Mouse (Mus musculus): ENCODE measurements around the gene Eif4g3. TPM values are rescaled to one million over a fixed set of nuclear protein-coding genes. Genes with fewer than 3 reads are reported as not detected.
A peak's percentile ranks its signal among the peaks of the same experiment; 100 is the strongest.

Eif4g3 gene
- polyA plus RNA-seq, 1 experiment from 2014 or later, result 22.2 TPM

- H3K27me3 ChIP-seq (replicated peaks), result no peaks in the 10 kb centered on the region
- H3K9me3 ChIP-seq, result no peaks in the 10 kb centered on the region
- no peak overlapping the region for H3K9ac ChIP-seq
- no peak overlapping the region for H3K4me2 ChIP-seq
- H3K4me1 ChIP-seq, result 0 out of 2 replicates have a peak, but pooled peaks cover 2% of the 10 kb centered on the region
- WGBS, result 84% methylated on average over 9 of the region's 9 CpGs
- no peak overlapping the region for H3K27ac ChIP-seq (replicated peaks)
- H3K4me3 ChIP-seq, result no peak overlapping the region
- peaks cover 85% of the 10 kb centered on the region for H3K36me3 ChIP-seq
- no peak for ATAC-seq (ENCODE audit: extremely low read depth, insufficient number of reproducible peaks, low FRiP score, low TSS enrichment)
Measured at GRCm38 (mm10) chr4:138006951-138007613, 14.3 kb downstream of the Eif4g3 start.

GRCm38 (mm10) chr4:138008646-138009045 is 15.8 kb downstream of the Eif4g3 start:
- WGBS, result 95% methylated on average over 6 of the region's 6 CpGs
- Histone ChIP-seq H3K4me1 (no peaks in the 10 kb centered on the region), H3K27ac (replicated peaks) (no peak overlapping the region), H3K36me3 (peaks cover 87% of the 10 kb centered on the region), H3K4me2 (no peak overlapping the region), H3K4me3 (no peak overlapping the region), H3K27me3 (replicated peaks) (no peaks in the 10 kb centered on the region), H3K9ac (no peak overlapping the region), H3K9me3 (no peaks in the 10 kb centered on the region)
- no peak for ATAC-seq (ENCODE audit: extremely low read depth, insufficient number of reproducible peaks, low FRiP score, low TSS enrichment)

DNA sequence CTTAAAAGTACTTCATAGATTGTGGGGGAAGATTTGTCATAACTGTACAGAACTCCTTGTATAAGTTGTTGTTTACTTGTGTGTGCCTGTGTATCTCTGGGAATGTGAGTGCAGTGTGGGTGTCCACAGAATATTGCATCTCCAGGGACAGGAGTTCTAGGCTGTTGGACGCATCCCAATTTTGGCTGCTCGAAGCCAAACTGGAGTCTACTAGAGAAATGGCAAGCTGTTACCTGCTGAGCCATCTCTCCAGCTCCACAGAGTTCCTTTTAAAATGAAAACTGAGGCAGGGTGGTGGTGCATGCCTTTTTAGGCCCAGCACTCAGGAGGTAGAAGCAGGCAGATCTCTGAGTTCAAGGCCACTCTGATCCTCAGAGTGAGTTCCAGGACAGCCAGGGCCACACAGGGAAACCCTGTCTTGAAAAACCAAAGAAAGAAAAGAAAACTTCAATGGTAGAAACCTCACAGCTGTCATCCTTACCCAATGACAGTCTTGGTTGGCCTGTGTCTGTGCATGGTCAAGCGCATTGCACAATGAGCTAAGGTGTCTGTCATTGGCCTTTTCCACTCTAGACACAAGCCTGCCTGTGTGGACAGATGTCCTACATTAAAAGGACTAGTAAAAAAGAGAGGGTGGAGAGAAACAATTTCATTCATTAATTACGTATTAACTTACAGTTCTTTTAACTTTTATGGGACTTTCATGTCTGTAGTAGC is 17.1 kb downstream of the Eif4g3 start:
- H3K4me2 ChIP-seq, result no peak overlapping the region
- H3K4me1 ChIP-seq, result no peaks in the 10 kb centered on the region
- WGBS, result 92% methylated on average over 4 of the region's 4 CpGs
- H3K4me3 ChIP-seq, result no peak overlapping the region
- no peak for ATAC-seq (ENCODE audit: extremely low read depth, insufficient number of reproducible peaks, low FRiP score, low TSS enrichment)
- H3K9ac ChIP-seq, result no peak overlapping the region
- peaks cover 89% of the 10 kb centered on the region for H3K36me3 ChIP-seq
- H3K9me3 ChIP-seq, result no peaks in the 10 kb centered on the region
- H3K27ac ChIP-seq (replicated peaks), result no peak overlapping the region
- H3K27me3 ChIP-seq (replicated peaks), result no peaks in the 10 kb centered on the region

DNA sequence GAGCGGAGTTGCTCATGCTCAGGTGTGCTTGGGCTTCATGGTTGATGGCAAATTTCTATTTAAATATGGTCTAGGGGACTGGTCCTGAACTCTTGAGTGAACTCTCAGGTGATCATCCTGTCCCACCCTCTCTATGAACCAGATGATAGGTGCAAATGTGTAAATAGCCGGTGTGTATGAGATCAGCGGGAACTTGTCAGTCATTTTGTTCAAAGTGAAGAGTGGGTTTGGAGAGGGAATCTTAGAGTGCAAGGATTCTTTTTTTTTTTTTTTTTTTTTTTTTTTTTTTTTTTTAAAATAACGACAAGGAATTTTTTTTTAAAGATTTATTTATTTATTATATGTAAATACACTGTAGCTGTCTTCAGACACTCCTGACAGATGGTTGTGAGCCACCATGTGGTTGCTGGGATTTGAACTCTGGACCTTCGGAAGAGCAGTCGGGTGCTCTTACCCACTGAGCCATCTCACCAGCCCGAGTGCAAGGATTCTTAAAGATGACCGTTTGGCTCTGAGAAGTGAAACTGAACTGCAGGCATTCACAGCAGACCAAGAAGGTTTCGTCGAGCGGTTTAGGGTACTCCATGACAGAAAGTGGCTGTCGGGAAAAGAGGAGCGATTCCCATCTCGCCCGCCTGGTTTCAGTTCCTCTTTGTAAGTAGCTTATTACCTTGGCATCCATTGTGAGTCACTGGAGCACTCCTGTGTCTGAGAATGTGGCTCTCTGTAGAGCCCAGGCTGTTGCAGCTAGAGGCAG is 21.1 kb downstream of the Eif4g3 start:
- H3K4me3 ChIP-seq, result no peak overlapping the region
- no peak for ATAC-seq (ENCODE audit: extremely low read depth, insufficient number of reproducible peaks, low FRiP score, low TSS enrichment)

GRCm38 (mm10) chr4:138015966-138016365 is 23.1 kb downstream of the Eif4g3 start:
- Histone ChIP-seq H3K9ac (no peak overlapping the region), H3K4me3 (no peak overlapping the region), H3K4me1 (peaks cover 30% of the 10 kb centered on the region), H3K27ac (replicated peaks) (no peak overlapping the region), H3K36me3 (peaks cover 76% of the 10 kb centered on the region), H3K9me3 (no peaks in the 10 kb centered on the region), H3K27me3 (replicated peaks) (no peaks in the 10 kb centered on the region), H3K4me2 (no peak overlapping the region)
- 46% methylated on average over 4 of the region's 4 CpGs for WGBS
- no peak for ATAC-seq (ENCODE audit: extremely low read depth, insufficient number of reproducible peaks, low FRiP score, low TSS enrichment)

More for the DNA sequence above, 21.1 kb downstream of the Eif4g3 start:
- no peaks in the 10 kb centered on the region for H3K27me3 ChIP-seq (replicated peaks)
- WGBS, result 91% methylated on average over 15 of the region's 15 CpGs
- H3K27ac ChIP-seq (replicated peaks), result no peak overlapping the region
- H3K4me1 ChIP-seq, result peaks cover 16% of the 10 kb centered on the region
- H3K4me2 ChIP-seq, result no peak overlapping the region
- H3K9ac ChIP-seq, result no peak overlapping the region
- peaks cover 93% of the 10 kb centered on the region for H3K36me3 ChIP-seq
- no peaks in the 10 kb centered on the region for H3K9me3 ChIP-seq

DNA sequence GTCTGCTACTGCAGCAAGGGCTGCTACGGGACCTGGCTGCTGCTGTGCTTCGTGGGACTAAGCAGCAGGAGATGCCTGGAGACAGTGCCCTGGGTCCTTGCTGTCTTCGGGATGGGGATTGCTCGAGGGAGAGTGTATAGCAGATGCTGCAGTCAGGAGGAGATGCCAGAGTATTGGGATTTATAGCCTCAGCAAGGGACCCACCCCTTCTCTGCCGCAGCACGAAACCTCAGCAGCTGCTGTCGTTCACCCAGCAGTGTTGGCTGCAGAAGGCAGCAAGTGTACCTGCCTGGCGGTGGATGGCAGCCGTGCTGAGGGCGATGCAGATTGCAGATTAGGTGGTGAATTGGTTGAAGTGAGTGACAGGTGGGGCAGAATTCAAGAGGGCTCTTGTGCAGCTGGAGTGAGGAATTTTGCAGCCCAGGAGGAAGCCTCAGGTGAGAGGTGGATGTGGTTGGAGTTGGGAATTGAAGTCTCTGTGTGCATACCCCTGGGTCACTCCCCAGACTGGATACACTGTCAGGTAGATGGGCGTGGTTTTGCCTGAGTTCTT is 24.3 kb downstream of the Eif4g3 start:
- no peak overlapping the region for H3K4me2 ChIP-seq
- no peaks in the 10 kb centered on the region for H3K9me3 ChIP-seq
- H3K27ac ChIP-seq (replicated peaks), result no peak overlapping the region
- peak overlapping the region; percentile 16 for H3K9ac ChIP-seq
- no peak for ATAC-seq (ENCODE audit: extremely low read depth, insufficient number of reproducible peaks, low FRiP score, low TSS enrichment)
- H3K4me3 ChIP-seq, result no peak overlapping the region
- peaks cover 66% of the 10 kb centered on the region for H3K36me3 ChIP-seq
- 80% methylated on average over 11 of the region's 11 CpGs for WGBS
- H3K4me1 ChIP-seq, result peaks cover 36% of the 10 kb centered on the region
- no peaks in the 10 kb centered on the region for H3K27me3 ChIP-seq (replicated peaks)

DNA sequence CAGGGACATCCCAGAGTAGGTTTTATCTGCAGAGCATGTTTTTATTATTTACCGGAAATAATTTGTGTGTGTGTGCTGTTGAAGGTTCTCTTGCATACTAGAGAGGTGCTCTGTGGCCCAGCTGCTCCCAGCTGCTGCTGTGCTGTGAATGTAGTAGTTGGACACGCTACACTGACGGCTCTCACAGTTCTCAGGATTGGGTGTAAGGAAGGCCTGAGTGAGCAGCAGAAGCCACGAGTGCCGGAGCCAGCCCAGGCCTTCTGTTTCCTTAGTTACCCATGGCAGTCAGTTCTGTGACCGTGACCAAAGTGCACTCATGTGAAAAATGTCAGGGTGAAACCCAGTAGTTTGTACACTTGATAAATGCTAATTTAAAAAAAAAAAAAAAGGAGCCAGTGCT is 25.2 kb downstream of the Eif4g3 start:
- Histone ChIP-seq H3K4me2 (no peak overlapping the region), H3K27me3 (replicated peaks) (no peaks in the 10 kb centered on the region), H3K9me3 (no peaks in the 10 kb centered on the region), H3K36me3 (peaks cover 57% of the 10 kb centered on the region), H3K27ac (replicated peaks) (no peak overlapping the region), H3K4me1 (peaks cover 36% of the 10 kb centered on the region), H3K9ac (no peak overlapping the region), H3K4me3 (no peak overlapping the region)
- WGBS, result 81% methylated on average over 6 of the region's 6 CpGs
- ATAC-seq (ENCODE audit: extremely low read depth, insufficient number of reproducible peaks, low FRiP score, low TSS enrichment), result no peak

DNA sequence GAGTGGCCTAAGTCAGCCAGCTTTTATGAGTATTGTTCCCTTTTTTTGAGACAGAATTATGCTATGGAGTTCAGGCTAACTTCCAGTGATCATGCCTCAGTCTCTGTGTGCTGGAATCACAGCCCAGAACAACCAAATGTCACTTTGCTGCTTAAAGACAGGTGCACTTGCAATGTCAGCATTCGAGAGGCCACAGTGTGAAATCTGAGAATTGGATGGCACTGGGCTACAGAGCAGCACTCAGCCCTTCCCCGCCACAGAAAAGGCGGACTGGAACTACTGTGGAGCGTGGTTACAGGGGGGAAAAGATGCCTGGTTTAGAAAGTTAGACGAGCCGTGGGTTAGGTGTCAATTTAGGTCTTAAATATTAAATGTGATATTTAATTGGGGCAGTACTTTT is 27.4 kb downstream of the Eif4g3 start:
- no peak overlapping the region for H3K4me3 ChIP-seq
- H3K4me2 ChIP-seq, result no peak overlapping the region
- H3K27me3 ChIP-seq (replicated peaks), result no peaks in the 10 kb centered on the region
- peaks cover 45% of the 10 kb centered on the region for H3K36me3 ChIP-seq
- peaks cover 55% of the 10 kb centered on the region for H3K4me1 ChIP-seq
- WGBS, result 76% methylated on average over 6 of the region's 6 CpGs
- no peaks in the 10 kb centered on the region for H3K9me3 ChIP-seq
- ATAC-seq (ENCODE audit: extremely low read depth, insufficient number of reproducible peaks, low FRiP score, low TSS enrichment), result no peak
- peak overlapping the region; percentile 33; the same call in 1 of the 2 replicates for H3K9ac ChIP-seq
- no peak overlapping the region for H3K27ac ChIP-seq (replicated peaks)

DNA sequence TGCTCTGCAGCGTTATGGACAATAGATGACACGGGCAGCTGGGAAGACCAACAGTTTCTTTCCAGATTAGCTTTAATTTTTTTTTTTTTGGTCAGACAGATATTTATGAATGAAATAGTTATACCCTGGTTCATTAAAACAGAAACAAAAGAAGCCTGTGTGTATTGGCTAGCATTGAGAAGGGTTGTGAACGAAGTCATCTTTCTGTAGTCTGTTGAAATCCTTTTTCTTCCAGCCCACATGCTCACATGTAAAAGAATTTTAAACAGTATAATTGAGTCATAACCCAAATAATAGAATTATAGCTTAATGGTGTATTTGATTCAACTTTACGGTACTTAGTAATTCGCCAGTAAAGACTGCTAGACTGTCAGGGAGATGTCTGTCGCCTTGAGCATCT is 28.8 kb downstream of the Eif4g3 start:
- ATAC-seq (ENCODE audit: extremely low read depth, insufficient number of reproducible peaks, low FRiP score, low TSS enrichment), result no peak
- no peaks in the 10 kb centered on the region for H3K9me3 ChIP-seq
- H3K4me3 ChIP-seq, result no peak overlapping the region
- no peak overlapping the region for H3K27ac ChIP-seq (replicated peaks)
- H3K36me3 ChIP-seq, result peaks cover 43% of the 10 kb centered on the region
- H3K27me3 ChIP-seq (replicated peaks), result no peaks in the 10 kb centered on the region
- no peak overlapping the region for H3K9ac ChIP-seq
- WGBS, result 88% methylated on average over 6 of the region's 6 CpGs
- H3K4me1 ChIP-seq, result peaks cover 48% of the 10 kb centered on the region
- H3K4me2 ChIP-seq, result no peak overlapping the region

DNA sequence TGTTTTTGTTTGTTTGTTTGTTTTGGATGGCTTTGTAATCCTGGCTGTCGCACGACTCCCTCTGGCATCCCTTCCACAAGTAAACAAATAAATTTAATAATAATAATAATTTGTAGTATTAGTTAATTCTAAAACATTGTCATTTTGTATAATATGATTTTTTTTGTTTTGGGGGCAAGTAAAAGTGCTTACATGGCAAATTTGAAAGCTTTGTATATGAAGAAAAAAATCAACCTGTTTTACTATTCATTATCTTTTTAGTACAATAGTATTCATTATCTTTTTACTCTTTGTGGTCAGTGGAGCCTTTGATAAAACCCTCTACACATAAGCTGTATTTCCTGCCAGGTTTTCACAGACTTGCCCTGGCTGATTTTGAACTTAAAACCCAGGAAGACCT is 29.9 kb downstream of the Eif4g3 start:
- Histone ChIP-seq H3K4me3 (no peak overlapping the region), H3K27me3 (replicated peaks) (no peaks in the 10 kb centered on the region), H3K27ac (replicated peaks) (no peak overlapping the region), H3K9ac (no peak overlapping the region), H3K4me2 (no peak overlapping the region), H3K36me3 (peaks cover 43% of the 10 kb centered on the region), H3K9me3 (no peaks in the 10 kb centered on the region), H3K4me1 (peaks cover 39% of the 10 kb centered on the region)
- 80% methylated on average over 2 of the region's 2 CpGs for WGBS
- no peak for ATAC-seq (ENCODE audit: extremely low read depth, insufficient number of reproducible peaks, low FRiP score, low TSS enrichment)

DNA sequence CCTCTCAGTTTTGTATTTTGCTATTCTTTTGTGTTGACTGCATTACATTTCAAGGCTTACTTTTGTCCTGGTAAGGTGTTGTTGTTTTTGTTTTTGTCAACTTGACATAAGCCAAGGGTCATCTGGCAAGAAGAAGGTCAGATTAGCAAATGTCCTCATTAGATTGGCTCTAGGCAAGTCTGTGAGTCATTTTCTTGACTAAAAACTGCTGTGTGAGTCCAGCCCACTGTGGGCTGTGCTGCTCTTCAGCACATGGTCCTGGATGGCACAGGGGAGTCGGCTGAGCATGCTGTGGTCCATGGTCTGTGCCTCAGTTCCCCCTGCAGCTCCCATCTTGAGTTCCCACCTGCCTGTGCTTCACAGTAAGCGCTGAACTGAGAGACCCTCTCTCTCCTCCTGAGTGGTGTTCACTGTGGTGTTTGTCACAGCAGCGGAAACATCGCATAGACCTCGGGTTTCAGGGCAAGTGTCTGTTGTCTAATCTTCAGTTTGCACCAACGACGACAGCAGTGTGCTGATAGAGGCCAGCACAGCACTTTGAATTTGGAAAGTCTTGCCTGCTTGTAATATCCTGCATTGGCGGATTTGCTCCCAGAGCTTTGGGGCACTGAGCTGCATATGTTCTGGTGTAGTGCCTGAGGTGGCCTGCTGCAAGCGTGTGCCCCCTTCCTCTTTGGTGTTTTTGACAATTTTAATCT is 30.7 kb downstream of the Eif4g3 start:
- WGBS, result 46% methylated on average over 9 of the region's 9 CpGs
- H3K36me3 ChIP-seq, result peaks cover 40% of the 10 kb centered on the region
- H3K4me3 ChIP-seq, result no peak overlapping the region
- no peaks in the 10 kb centered on the region for H3K27me3 ChIP-seq (replicated peaks)
- H3K9me3 ChIP-seq, result no peaks in the 10 kb centered on the region
- peak overlapping the region; percentile 37; the same call in 1 of the 2 replicates for H3K27ac ChIP-seq (replicated peaks)
- peaks cover 39% of the 10 kb centered on the region for H3K4me1 ChIP-seq
- no peak overlapping the region for H3K4me2 ChIP-seq
- no peak for ATAC-seq (ENCODE audit: extremely low read depth, insufficient number of reproducible peaks, low FRiP score, low TSS enrichment)
- H3K9ac ChIP-seq, result peak overlapping the region; percentile 26; the same call in 1 of the 2 replicates
